Mouse (Mus musculus) heart, embryonic 11.5 days (tissue): Measurements from ENCODE around the gene Adh1. TPM values are rescaled to one million over a fixed set of nuclear protein-coding genes. Genes with fewer than 3 reads are reported as not detected.

ENCODE experiments used
- ATAC-seq: fragments of 200-750 bp; cut with Nextera tagmentation; replicated peaks from 2 replicates; pipeline ENCODE4 v1.8.0; 2017; ENCODE audit warnings: moderate library complexity; ENCODE audit not compliant: insufficient number of reproducible peaks, low FRiP score, low TSS enrichment
- H3K27ac ChIP-seq: fragments of 300-500 bp; sonication (generic); 2 replicates; pipeline ENCODE4 v1.5.1; 2014; ENCODE audit warnings: mild to moderate bottlenecking, low read depth, low read length
- H3K27me3 ChIP-seq: fragments of 300-500 bp; sonication (generic); 2 replicates; pipeline ENCODE4 v1.6.1; 2014; ENCODE audit warnings: mild to moderate bottlenecking, low read length, mixed read lengths; ENCODE audit not compliant: control insufficient read depth, insufficient read depth
- H3K36me3 ChIP-seq: fragments of 300-500 bp; sonication (generic); 2 replicates; pipeline ENCODE4 v1.6.1; 2014; ENCODE audit warnings: mild to moderate bottlenecking, low read length, moderate library complexity, mixed read lengths; ENCODE audit not compliant: control insufficient read depth, insufficient read depth
- H3K4me1 ChIP-seq: fragments of 300-500 bp; sonication (generic); 2 replicates; pipeline ENCODE4 v1.6.1; 2014; ENCODE audit warnings: low read length; ENCODE audit not compliant: control insufficient read depth, insufficient read depth
- H3K4me2 ChIP-seq: fragments of 300-500 bp; sonication (generic); 2 replicates; pipeline ENCODE4 v1.6.1; 2014; ENCODE audit warnings: mild to moderate bottlenecking, moderate library complexity
- H3K4me3 ChIP-seq: fragments of 300-500 bp; sonication (generic); 2 replicates; pipeline ENCODE4 v1.5.1; 2014; ENCODE audit warnings: low read depth, low read length
- H3K9ac ChIP-seq: fragments of 300-500 bp; sonication (generic); 2 replicates; pipeline ENCODE4 v1.6.1; 2014; ENCODE audit warnings: mild to moderate bottlenecking, low read depth, low read length, moderate library complexity
- H3K9me3 ChIP-seq: fragments of 300-500 bp; sonication (generic); replicated peaks from 2 replicates; pipeline ENCODE4 v1.6.1; 2016; ENCODE audit warnings: low read length; ENCODE audit not compliant: control insufficient read depth
- WGBS: fragments of 180-500 bp; shearing (Covaris S2); extraction: QIAGEN DNeasy Blood & Tissue Kit; methylation state at CpG from one replicate; pipeline ENCODE4 v1.1.7; 2014; ENCODE audit not compliant: insufficient replicate concordance; 5-methylcytosine and 5-hydroxymethylcytosine counted together
- polyA plus RNA-seq: library from polyadenylated mRNA; unstranded; fragments of >200 nt; fragmentation: Nextera tagmentation; extraction: Ambion mirVana; gene quantifications from 2 replicates; pipeline ENCODE4 v1.2.1, GENCODE M21; 2014

Adh1 gene
- polyA plus RNA-seq, 1 experiment from 2014 or later = 0.93 TPM

- Histone ChIP-seq H3K4me3 (no peak overlapping the region), H3K27ac (no peak overlapping the region), H3K4me1 (no peaks in the 10 kb centered on the region), H3K9me3 (no peaks in the 10 kb centered on the region), H3K36me3 (no peaks in the 10 kb centered on the region), H3K9ac (no peak overlapping the region), H3K4me2 (no peak overlapping the region), H3K27me3 (no peaks in the 10 kb centered on the region)
- ATAC-seq = no peak
- WGBS = 71% methylated on average over 5 of the region's 5 CpGs
These were observed 2.6 kb downstream of the Adh1 start for GRCm38 (mm10) chr3:138263154-138263930.

GRCm38 (mm10) chr3:138264648-138265047, 3.9 kb downstream of the Adh1 start:
- H3K9ac ChIP-seq = no peak overlapping the region
- ATAC-seq = no peak
- H3K4me2 ChIP-seq = no peak overlapping the region
- H3K36me3 ChIP-seq = no peaks in the 10 kb centered on the region
- no peak overlapping the region for H3K27ac ChIP-seq
- H3K9me3 ChIP-seq = no peaks in the 10 kb centered on the region
- H3K4me1 ChIP-seq = no peaks in the 10 kb centered on the region
- 75% methylated on average over 3 of the region's 3 CpGs for WGBS
- no peaks in the 10 kb centered on the region for H3K27me3 ChIP-seq
- H3K4me3 ChIP-seq = no peak overlapping the region

DNA sequence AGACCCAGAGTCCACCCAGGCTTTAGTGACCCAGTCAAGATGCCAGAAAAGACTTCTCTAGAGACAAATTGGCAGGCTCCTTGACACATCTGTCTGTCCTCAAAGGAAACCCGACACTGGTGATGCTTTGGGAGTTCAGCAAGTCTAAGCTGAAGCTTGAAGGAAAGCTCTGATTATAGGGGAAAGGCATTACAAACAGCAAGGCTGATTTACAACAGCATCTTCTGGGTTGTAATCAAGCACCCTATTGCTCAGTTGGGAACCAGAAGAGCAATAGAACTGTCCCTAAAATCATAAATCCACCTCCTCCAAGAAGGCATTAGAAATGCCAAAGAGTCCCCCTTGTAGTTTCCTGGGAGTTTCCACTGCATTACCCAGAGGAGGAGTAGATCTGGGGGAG, 9.7 kb downstream of the Adh1 start:
- no peaks in the 10 kb centered on the region for H3K36me3 ChIP-seq
- H3K27me3 ChIP-seq = no peaks in the 10 kb centered on the region
- no peaks in the 10 kb centered on the region for H3K9me3 ChIP-seq
- WGBS = 26% methylated on average over 1 of the region's 1 CpGs
- H3K27ac ChIP-seq = no peak overlapping the region
- no peak overlapping the region for H3K4me3 ChIP-seq
- H3K4me2 ChIP-seq = no peak overlapping the region
- no peak overlapping the region for H3K9ac ChIP-seq
- no peaks in the 10 kb centered on the region for H3K4me1 ChIP-seq
- no peak for ATAC-seq

DNA sequence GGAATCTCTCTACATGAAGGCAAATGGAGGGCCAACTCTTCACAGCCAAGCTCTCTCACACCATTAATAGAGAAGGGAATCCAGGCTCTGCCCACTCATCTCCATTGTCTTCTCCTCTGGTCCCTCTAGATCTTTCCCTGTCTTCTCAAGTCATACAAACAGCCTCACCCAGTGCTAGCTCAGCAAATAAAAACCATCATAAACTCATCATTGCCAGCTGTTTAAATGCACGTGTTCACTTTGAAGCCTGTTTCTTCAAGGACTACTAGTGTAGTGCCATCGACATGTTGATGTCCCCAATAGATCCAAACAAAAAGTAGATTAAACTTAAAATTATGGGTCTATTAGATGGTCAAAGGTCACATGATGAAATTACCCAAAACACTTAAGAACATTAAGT, 10.5 kb downstream of the Adh1 start:
- WGBS = 86% methylated on average over 2 of the region's 2 CpGs
- no peaks in the 10 kb centered on the region for H3K27me3 ChIP-seq
- H3K4me1 ChIP-seq = no peaks in the 10 kb centered on the region
- H3K9me3 ChIP-seq = no peaks in the 10 kb centered on the region
- ATAC-seq = no peak
- no peak overlapping the region for H3K4me3 ChIP-seq
- no peaks in the 10 kb centered on the region for H3K36me3 ChIP-seq
- no peak overlapping the region for H3K27ac ChIP-seq
- H3K4me2 ChIP-seq = no peak overlapping the region
- no peak overlapping the region for H3K9ac ChIP-seq

- Histone ChIP-seq H3K27ac (no peak overlapping the region), H3K4me2 (no peak overlapping the region), H3K4me1 (no peaks in the 10 kb centered on the region), H3K9ac (no peak overlapping the region), H3K9me3 (no peaks in the 10 kb centered on the region), H3K36me3 (no peaks in the 10 kb centered on the region), H3K27me3 (no peaks in the 10 kb centered on the region), H3K4me3 (no peak overlapping the region)
- no peak for ATAC-seq
- WGBS = 72% methylated on average over 7 of the region's 7 CpGs
These were observed 12.3 kb downstream of the Adh1 start for GRCm38 (mm10) chr3:138273080-138273479.

DNA sequence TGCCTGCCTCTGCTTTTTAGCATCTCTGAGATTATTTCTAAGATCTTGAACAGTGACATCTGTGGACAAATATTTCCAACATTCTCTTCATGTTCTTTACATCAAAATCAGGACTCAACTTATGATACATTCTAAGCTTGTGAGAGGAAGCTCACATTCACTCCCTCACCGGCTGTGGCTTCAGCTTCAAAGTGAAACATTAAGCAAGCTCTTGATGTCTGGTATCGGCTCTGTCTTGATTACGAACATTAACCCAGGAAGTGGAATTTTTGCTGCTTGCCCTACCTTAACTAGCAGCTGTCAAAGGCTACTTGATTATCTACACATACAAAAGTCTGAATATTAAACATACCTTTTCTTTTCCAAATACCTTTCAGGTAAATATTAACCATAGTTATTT, 14.3 kb downstream of the Adh1 start:
- H3K27ac ChIP-seq = no peak overlapping the region
- H3K27me3 ChIP-seq = no peaks in the 10 kb centered on the region
- WGBS = 64% methylated on average over 3 of the region's 3 CpGs
- H3K9me3 ChIP-seq = no peaks in the 10 kb centered on the region
- no peaks in the 10 kb centered on the region for H3K4me1 ChIP-seq
- H3K36me3 ChIP-seq = no peaks in the 10 kb centered on the region
- no peak for ATAC-seq
- H3K4me3 ChIP-seq = no peak overlapping the region
- no peak overlapping the region for H3K4me2 ChIP-seq
- H3K9ac ChIP-seq = no peak overlapping the region

GRCm38 (mm10) chr3:138282556-138282955, 21.8 kb downstream of the Adh1 start:
- Histone ChIP-seq H3K27ac (no peak overlapping the region), H3K9me3 (no peaks in the 10 kb centered on the region), H3K9ac (no peak overlapping the region), H3K36me3 (no peaks in the 10 kb centered on the region), H3K4me2 (no peak overlapping the region), H3K27me3 (no peaks in the 10 kb centered on the region), H3K4me3 (no peak overlapping the region), H3K4me1 (no peaks in the 10 kb centered on the region)
- 86% methylated on average over 9 of the region's 9 CpGs for WGBS
- no peak for ATAC-seq

- no peak overlapping the region for H3K4me3 ChIP-seq
- H3K4me1 ChIP-seq = no peaks in the 10 kb centered on the region
- H3K36me3 ChIP-seq = no peaks in the 10 kb centered on the region
- H3K9me3 ChIP-seq = no peaks in the 10 kb centered on the region
- no peak for ATAC-seq
- H3K9ac ChIP-seq = no peak overlapping the region
- WGBS = 93% methylated on average over 1 of the region's 1 CpGs
- H3K27ac ChIP-seq = no peak overlapping the region
- no peaks in the 10 kb centered on the region for H3K27me3 ChIP-seq
- H3K4me2 ChIP-seq = no peak overlapping the region
These were observed 23.0 kb downstream of the Adh1 start for GRCm38 (mm10) chr3:138283831-138284230.

GRCm38 (mm10) chr3:138285986-138286385, 25.2 kb downstream of the Adh1 start:
- H3K9ac ChIP-seq = no peak overlapping the region
- no peaks in the 10 kb centered on the region for H3K9me3 ChIP-seq
- H3K4me1 ChIP-seq = no peaks in the 10 kb centered on the region
- no peaks in the 10 kb centered on the region for H3K36me3 ChIP-seq
- ATAC-seq = no peak
- WGBS = 84% methylated on average over 7 of the region's 7 CpGs
- no peak overlapping the region for H3K4me3 ChIP-seq
- no peak overlapping the region for H3K4me2 ChIP-seq
- H3K27me3 ChIP-seq = no peaks in the 10 kb centered on the region
- no peak overlapping the region for H3K27ac ChIP-seq
